Mouse (Mus musculus): ENCODE data around the gene Gm20909. TPM values are rescaled to one million over a fixed set of nuclear protein-coding genes. Genes with fewer than 3 reads are reported as not detected.
"Not testable (repeated sequence)": the region's sequence is repeated elsewhere in the genome, so short reads cannot be mapped to it uniquely, and the experiment has no call there.

Gm20909 gene
- total RNA-seq (2014; fragmentation: Nextera tagmentation), result not detected in 2 replicates
- total RNA-seq (2017), result not detected in 2 replicates
- polyA plus RNA-seq (2012), result not detected in 2 replicates

GRCm38 (mm10) chrY:21164270-21164669 lies at the start of gene Gm20909:
Gene Gm20909, plus strand, starts transcription at chrY:21164570.
- not testable (repeated sequence) for H3K4me1 ChIP-seq (ENCODE audit: insufficient read depth, low read depth, low read length); H3K36me3 ChIP-seq (replicated peaks); H3K9me3 ChIP-seq (replicated peaks); H3K4me3 ChIP-seq (ENCODE audit: low read depth, low read length); H3K27me3 ChIP-seq (ENCODE audit: insufficient read depth, low read length); DNase-seq (ENCODE audit: low spot score); ATAC-seq (ENCODE audit: extremely low read depth, insufficient number of reproducible peaks, low FRiP score, poor library complexity, severe bottlenecking)

Other genes starting within 250 kb of the Gm20909 start
- not detected in 2 replicates for gene Gm29866, start 170.9 kb upstream of the Gm20909 start, total RNA-seq (2014; fragmentation: Nextera tagmentation)
- gene Gm29866, start 170.9 kb upstream of the Gm20909 start, total RNA-seq (2017), result not detected in 2 replicates
- gene Gm29866, start 170.9 kb upstream of the Gm20909 start, polyA plus RNA-seq (2012), result not detected in 2 replicates
- gene Gm20865, start 77.0 kb downstream of the Gm20909 start, total RNA-seq (2014; fragmentation: Nextera tagmentation), result not detected in 2 replicates
- gene Gm20865, start 77.0 kb downstream of the Gm20909 start, total RNA-seq (2017), result not detected in 2 replicates
- gene Gm20865, start 77.0 kb downstream of the Gm20909 start, polyA plus RNA-seq (2012), result not detected in 2 replicates

All from G1E (cell line).